Mouse (Mus musculus) hindbrain, embryonic 11.5 days (tissue): ENCODE data around the gene Sytl1. TPM values are rescaled to one million over a fixed set of nuclear protein-coding genes. Genes with fewer than 3 reads are reported as not detected.

ENCODE experiments used
- ATAC-seq: fragments of 200-750 bp; cut with Nextera tagmentation; 2 replicates; pipeline ENCODE4 v1.8.0; 2017; ENCODE audit warnings: mild to moderate bottlenecking, moderate TSS enrichment, moderate library complexity; ENCODE audit not compliant: low FRiP score
- DNase-seq: peaks from one replicate; pipeline ENCODE4 v3.0.0-alpha.2; 2015; ENCODE audit warnings: low spot score
- H3K27ac ChIP-seq: fragments of 300-500 bp; sonication (generic); 2 replicates; pipeline ENCODE4 v1.5.1; 2014; ENCODE audit warnings: mild to moderate bottlenecking, low read depth, low read length
- H3K27me3 ChIP-seq: fragments of 300-500 bp; sonication (generic); 2 replicates; pipeline ENCODE4 v1.6.1; 2014; ENCODE audit warnings: mild to moderate bottlenecking, low read length, moderate library complexity, mixed read lengths; ENCODE audit not compliant: control insufficient read depth, insufficient read depth
- H3K36me3 ChIP-seq: fragments of 300-500 bp; sonication (generic); 2 replicates; pipeline ENCODE4 v1.6.1; 2014; ENCODE audit warnings: mild to moderate bottlenecking, low read length, moderate library complexity, mixed read lengths; ENCODE audit not compliant: control insufficient read depth, insufficient read depth
- H3K4me1 ChIP-seq: fragments of 300-500 bp; sonication (generic); replicated peaks from 2 replicates; pipeline ENCODE4 v1.6.1; 2014; ENCODE audit warnings: low read length, mixed read lengths; ENCODE audit not compliant: control insufficient read depth, insufficient read depth
- H3K4me2 ChIP-seq: fragments of 300-500 bp; sonication (generic); replicated peaks from 2 replicates; pipeline ENCODE4 v1.6.1; 2014; ENCODE audit warnings: mild to moderate bottlenecking, low read depth, low read length
- H3K4me3 ChIP-seq: fragments of 300-500 bp; sonication (generic); 2 replicates; pipeline ENCODE4 v1.5.1; 2014; ENCODE audit warnings: low read depth, low read length
- H3K9ac ChIP-seq: fragments of 300-500 bp; sonication (generic); 2 replicates; pipeline ENCODE4 v1.6.1; 2014; ENCODE audit warnings: low read depth, low read length
- H3K9me3 ChIP-seq: fragments of 300-500 bp; sonication (generic); 2 replicates; pipeline ENCODE4 v1.6.1; 2016; ENCODE audit warnings: low read length; ENCODE audit not compliant: control insufficient read depth
- WGBS: fragments of 180-500 bp; shearing (Covaris S2); extraction: QIAGEN DNeasy Blood & Tissue Kit; methylation state at CpG from one replicate; pipeline ENCODE4 v1.1.7; 2014; 5-methylcytosine and 5-hydroxymethylcytosine counted together
- polyA plus RNA-seq: library from polyadenylated mRNA; unstranded; fragments of >200 nt; fragmentation: Nextera tagmentation; extraction: Ambion mirVana; gene quantifications from 2 replicates; pipeline ENCODE4 v1.2.1, GENCODE M21; 2014

Gene Sytl1
- polyA plus RNA-seq, 1 experiment from 2014 or later, result 1.2 TPM

- no peak for ATAC-seq
- 4% methylated on average over 22 of the region's 22 CpGs for WGBS
- Histone ChIP-seq H3K27ac (no peak overlapping the region), H3K4me2 (peak overlapping the region; percentile 46), H3K9me3 (no peaks in the 10 kb centered on the region), H3K4me1 (peaks cover 7% of the 10 kb centered on the region; the same call in 1 of the 2 replicates), H3K27me3 (peaks cover 51% of the 10 kb centered on the region), H3K36me3 (no peaks in the 10 kb centered on the region), H3K4me3 (peak overlapping the region; percentile 32), H3K9ac (peak overlapping the region; percentile 42; the same call in 1 of the 2 replicates)
- DNase-seq, result peak; percentile 84
Measured at GRCm38 (mm10) chr4:133250609-133251008, 12.3 kb downstream of the Sytl1 start.

- Histone ChIP-seq H3K27me3 (peaks cover 50% of the 10 kb centered on the region), H3K4me1 (peaks cover 7% of the 10 kb centered on the region; the same call in 1 of the 2 replicates), H3K27ac (no peak overlapping the region), H3K9ac (no peak overlapping the region), H3K4me2 (no peak overlapping the region), H3K36me3 (no peaks in the 10 kb centered on the region), H3K4me3 (no peak overlapping the region), H3K9me3 (no peaks in the 10 kb centered on the region)
- 80% methylated on average over 13 of the region's 13 CpGs for WGBS
- ATAC-seq, result no peak
- no peak for DNase-seq
Measured at GRCm38 (mm10) chr4:133247806-133248449, 15.0 kb downstream of the Sytl1 start.

DNA sequence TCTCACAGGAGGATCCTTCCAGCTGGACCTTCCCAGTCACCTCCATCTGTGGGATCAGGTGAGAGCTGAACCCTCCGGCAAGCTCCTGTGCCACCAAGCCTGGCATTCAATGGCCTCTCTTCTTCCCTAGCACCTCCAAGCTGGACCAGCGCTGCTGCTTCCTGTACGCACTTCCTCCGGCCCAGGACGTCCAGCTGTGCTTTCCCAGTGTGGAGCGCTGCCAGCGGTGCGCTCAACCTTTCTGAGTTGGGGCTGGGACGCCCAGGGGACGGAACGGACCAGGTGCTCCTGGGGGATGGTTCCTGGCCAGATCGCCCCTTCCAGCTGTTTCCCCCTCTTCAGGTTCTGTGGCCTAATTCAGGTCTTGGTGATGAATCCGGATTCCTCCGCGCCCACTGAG lies 15.8 kb downstream of the Sytl1 start:
- ATAC-seq (no peak), DNase-seq (no peak)
- Histone ChIP-seq H3K4me3 (no peak overlapping the region), H3K36me3 (no peaks in the 10 kb centered on the region), H3K27me3 (peaks cover 53% of the 10 kb centered on the region), H3K27ac (no peak overlapping the region), H3K9ac (no peak overlapping the region), H3K4me1 (peaks cover 7% of the 10 kb centered on the region; the same call in 1 of the 2 replicates), H3K4me2 (no peak overlapping the region), H3K9me3 (no peaks in the 10 kb centered on the region)
- 35% methylated on average over 15 of the region's 15 CpGs for WGBS

DNA sequence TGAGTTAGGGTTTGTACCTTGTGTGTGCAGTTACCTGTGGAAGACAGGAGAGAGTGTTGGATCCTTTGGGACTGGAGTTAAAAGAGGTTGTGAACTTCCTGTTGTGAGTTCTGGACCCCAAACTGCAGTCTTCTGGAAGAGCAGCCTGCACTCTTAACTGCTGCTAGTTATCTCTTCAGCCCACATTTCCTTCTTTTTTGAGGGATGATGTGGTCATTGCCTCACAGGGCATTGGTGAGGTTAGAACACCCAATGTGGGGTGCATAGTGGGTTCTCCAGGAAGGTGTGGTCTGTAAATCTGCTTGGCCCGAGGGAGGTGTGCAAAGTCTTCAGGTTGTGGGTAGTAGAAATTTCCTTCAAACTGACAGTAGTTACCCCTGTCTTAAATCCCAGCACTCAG lies 18.6 kb downstream of the Sytl1 start:
- Histone ChIP-seq H3K4me1 (no peaks in the 10 kb centered on the region), H3K4me3 (no peak overlapping the region), H3K27ac (no peak overlapping the region), H3K4me2 (no peak overlapping the region), H3K36me3 (no peaks in the 10 kb centered on the region), H3K9me3 (no peaks in the 10 kb centered on the region), H3K9ac (no peak overlapping the region), H3K27me3 (peaks cover 38% of the 10 kb centered on the region)
- DNase-seq, result no peak
- WGBS, result 81% methylated on average over 1 of the region's 1 CpGs
- ATAC-seq, result no peak

- Histone ChIP-seq H3K9ac (no peak overlapping the region), H3K4me2 (no peak overlapping the region), H3K4me1 (no peaks in the 10 kb centered on the region), H3K9me3 (no peaks in the 10 kb centered on the region), H3K27ac (no peak overlapping the region), H3K27me3 (peaks cover 37% of the 10 kb centered on the region), H3K4me3 (no peak overlapping the region), H3K36me3 (no peaks in the 10 kb centered on the region)
- DNase-seq, result no peak
- no peak for ATAC-seq
- WGBS, result 48% methylated on average over 13 of the region's 13 CpGs
Measured at GRCm38 (mm10) chr4:133243538-133243937, 19.4 kb downstream of the Sytl1 start.

DNA sequence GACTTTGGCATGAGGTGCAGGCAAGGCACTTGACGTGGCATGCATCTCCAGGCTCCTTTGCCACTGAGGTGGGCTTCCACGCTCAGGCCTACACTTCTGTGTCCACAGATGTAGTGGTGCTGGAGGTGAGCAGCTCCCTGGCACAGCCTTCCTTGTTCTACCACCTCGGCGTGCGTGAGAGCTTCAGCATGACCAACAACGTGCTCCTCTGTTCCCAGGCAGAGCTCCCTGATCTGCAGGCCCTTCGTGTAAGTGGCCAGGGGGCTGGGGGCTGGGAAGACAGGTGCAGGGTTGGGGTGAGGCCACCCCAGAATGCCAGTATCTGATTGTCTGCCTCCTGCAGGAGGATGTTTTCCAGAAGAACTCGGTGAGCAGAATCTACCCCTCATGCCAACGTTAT lies 20.2 kb downstream of the Sytl1 start:
- DNase-seq (no peak), ATAC-seq (no peak)
- Histone ChIP-seq H3K27ac (no peak overlapping the region), H3K36me3 (no peaks in the 10 kb centered on the region), H3K4me1 (no peaks in the 10 kb centered on the region), H3K9ac (no peak overlapping the region), H3K27me3 (peaks cover 34% of the 10 kb centered on the region), H3K4me2 (no peak overlapping the region), H3K9me3 (no peaks in the 10 kb centered on the region), H3K4me3 (no peak overlapping the region)
- WGBS, result 42% methylated on average over 9 of the region's 9 CpGs

DNA sequence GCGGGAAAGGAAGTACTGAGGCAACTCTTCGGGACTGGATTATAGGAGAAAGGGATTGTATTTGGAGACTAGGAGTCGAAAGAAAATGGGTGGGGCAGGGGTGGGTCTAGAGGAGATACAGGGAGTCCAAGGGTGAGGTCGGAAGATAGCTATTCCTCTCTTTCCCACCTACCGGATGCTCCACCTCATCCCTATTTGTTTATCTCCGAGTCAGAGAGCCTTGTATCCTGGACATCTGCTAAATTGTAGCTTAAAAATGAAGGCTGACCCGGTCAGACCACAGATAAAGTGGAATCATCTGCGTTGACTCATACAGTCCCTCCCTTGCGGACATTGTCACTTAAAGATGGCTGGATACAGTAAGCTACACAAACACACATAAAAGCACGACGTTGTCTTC lies 21.0 kb downstream of the Sytl1 start:
- Histone ChIP-seq H3K4me1 (no peaks in the 10 kb centered on the region), H3K9ac (no peak overlapping the region), H3K9me3 (no peaks in the 10 kb centered on the region), H3K36me3 (no peaks in the 10 kb centered on the region), H3K4me3 (0 out of 2 replicates have a peak overlapping the region, but pooled peaks have one; percentile 39), H3K27me3 (peaks cover 28% of the 10 kb centered on the region), H3K4me2 (peak overlapping the region; percentile 72), H3K27ac (no peak overlapping the region)
- no peak for ATAC-seq
- WGBS, result 38% methylated on average over 11 of the region's 11 CpGs
- no peak for DNase-seq

GRCm38 (mm10) chr4:133240934-133241908 lies 21.7 kb downstream of the Sytl1 start:
- no peaks in the 10 kb centered on the region for H3K9me3 ChIP-seq
- H3K36me3 ChIP-seq, result no peaks in the 10 kb centered on the region
- H3K4me1 ChIP-seq, result no peaks in the 10 kb centered on the region
- peak overlapping the region; percentile 72 for H3K4me2 ChIP-seq
- H3K9ac ChIP-seq, result peak overlapping the region; percentile 35; the same call in 1 of the 2 replicates
- WGBS, result under 1% methylated on average over 72 of the region's 78 CpGs
- H3K27me3 ChIP-seq, result peaks cover 25% of the 10 kb centered on the region
- H3K4me3 ChIP-seq, result peak overlapping the region; percentile 39
- peak; percentile 92 for DNase-seq
- peak; percentile 90 for ATAC-seq
- 0 out of 2 replicates have a peak overlapping the region, but pooled peaks have one; percentile 17 for H3K27ac ChIP-seq
